Mouse (Mus musculus) fibroblast of lung, adult 2 months (primary cell): ENCODE measurements around the gene Smim17.
"Not testable (repeated sequence)": the region's sequence is repeated elsewhere in the genome, so short reads cannot be mapped to it uniquely, and the experiment has no call there.

ENCODE experiments used
- DNase-seq: peaks from one replicate; pipeline ENCODE4 v3.0.0-alpha.2; 2011; ENCODE audit warnings: low read depth

The Smim17 gene

GRCm38 (mm10) chr7:6415442-6415787 is 16.9 kb downstream of the Smim17 start:
- DNase-seq, result no peak

GRCm38 (mm10) chr7:6419894-6420293 is 21.4 kb downstream of the Smim17 start:
- DNase-seq, result no peak

GRCm38 (mm10) chr7:6429381-6429780 is 30.9 kb downstream of the Smim17 start:
- DNase-seq, result no peak

GRCm38 (mm10) chr7:6430342-6430741 is 31.8 kb downstream of the Smim17 start:
- no peak for DNase-seq

- no peak for DNase-seq
Observed at GRCm38 (mm10) chr7:6438388-6438787, 39.9 kb downstream of the Smim17 start, which contains the start of gene Olfr1344. Gene Olfr1344 (plus strand): TSS chr7:6438688.

- DNase-seq, result no peak
Observed at GRCm38 (mm10) chr7:6441173-6441572, 42.7 kb downstream of the Smim17 start.

- no peak for DNase-seq
Observed at GRCm38 (mm10) chr7:6447771-6448170, 49.3 kb downstream of the Smim17 start.

GRCm38 (mm10) chr7:6455868-6456267 is 57.4 kb downstream of the Smim17 start, which contains the start of gene Olfr1336:
Gene Olfr1336 (plus strand): TSS chr7:6456168.
- DNase-seq, result no peak

- DNase-seq, result no peak
Observed at GRCm38 (mm10) chr7:6456399-6456798, 57.9 kb downstream of the Smim17 start.

GRCm38 (mm10) chr7:6466951-6467350 is 68.4 kb downstream of the Smim17 start, which contains the start of gene Olfr1346:
Gene Olfr1346 (plus strand): TSS chr7:6467101.
- no peak for DNase-seq

GRCm38 (mm10) chr7:6477633-6478032 is 79.1 kb downstream of the Smim17 start:
- DNase-seq, result not testable (repeated sequence)
